Mouse (Mus musculus) c-Kit-negative CD71-positive TER-119-positive erythroid progenitor cells, embryonic 14.5 days (primary cell): ENCODE data around the gene AU022252.
"Not testable (repeated sequence)": the region's sequence is repeated elsewhere in the genome, so short reads cannot be mapped to it uniquely, and the experiment has no call there.

Experiments
- DNase-seq: peaks from one replicate; pipeline ENCODE4 v3.0.0-alpha.2; 2013; ENCODE audit warnings: low read depth, low spot score

The AU022252 gene

GRCm38 (mm10) chr4:119232410-119233255 is at the start of gene AU022252, which contains the start of gene P3h1:
Gene AU022252 (minus strand): TSS chr4:119232712.
Gene P3h1 (plus strand): TSS chr4:119232915.
- DNase-seq = peak; percentile 99

- not testable (repeated sequence) for DNase-seq
Observed at GRCm38 (mm10) chr4:119278784-119279183, 46.3 kb upstream of the AU022252 start.

DNA sequence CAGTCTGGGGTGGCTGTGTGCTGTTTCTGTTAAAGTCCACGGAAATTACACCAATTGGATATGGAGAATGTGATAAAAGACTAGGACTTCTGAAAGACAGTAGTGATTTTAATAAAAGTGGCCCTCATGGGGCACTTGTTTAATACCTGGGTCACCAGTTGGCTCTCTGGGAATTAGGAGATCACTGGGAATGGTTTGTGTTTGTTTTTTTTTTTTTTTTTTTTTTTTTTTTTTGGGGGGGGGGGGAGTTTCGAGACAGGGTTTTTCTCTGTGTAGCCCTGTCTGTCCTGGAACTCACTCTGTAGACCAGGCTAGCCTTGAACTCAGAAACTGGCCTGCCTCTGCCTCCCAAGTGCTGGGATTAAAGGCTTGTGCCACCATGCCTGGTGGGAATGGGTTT is 43.2 kb upstream of the AU022252 start:
- no peak for DNase-seq

DNA sequence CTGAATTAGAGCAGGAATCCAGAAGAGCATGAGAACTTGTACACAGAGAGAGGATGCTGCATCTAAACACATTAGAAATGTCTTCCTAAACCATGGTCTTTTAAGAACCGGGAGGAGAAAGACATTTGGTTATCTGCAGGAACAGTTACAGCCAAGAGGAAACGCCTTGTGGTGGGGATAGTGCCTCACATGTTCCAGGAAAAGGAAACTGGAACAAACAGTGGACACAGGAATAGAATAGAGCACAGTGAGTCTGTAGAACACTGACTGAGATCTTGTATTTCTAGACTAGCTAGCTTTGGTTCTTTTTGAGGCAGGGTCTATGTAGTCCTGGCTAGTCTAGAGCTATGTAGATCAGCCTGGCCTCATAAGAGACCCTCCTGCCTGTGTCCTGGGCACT is 42.7 kb upstream of the AU022252 start:
- DNase-seq = no peak

DNA sequence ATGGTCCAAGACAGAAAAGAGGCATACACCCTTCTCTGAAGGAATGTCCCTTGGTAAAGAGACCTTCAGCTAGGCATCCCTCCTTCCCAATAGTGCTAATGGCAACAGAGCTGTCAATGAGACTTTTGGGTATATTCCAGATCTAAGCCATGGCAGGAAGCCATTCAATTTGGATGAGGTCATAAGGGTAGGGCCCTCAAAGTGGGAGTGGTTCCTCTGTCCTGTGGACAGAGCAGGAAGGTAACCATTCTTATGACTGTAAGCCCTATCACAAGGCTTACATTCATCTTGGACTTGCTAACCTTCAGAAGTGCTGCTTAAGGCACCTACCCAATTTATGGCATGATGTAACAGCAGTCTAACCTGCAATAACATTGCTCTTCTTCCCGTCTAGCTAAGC is 42.1 kb upstream of the AU022252 start:
- no peak for DNase-seq

DNA sequence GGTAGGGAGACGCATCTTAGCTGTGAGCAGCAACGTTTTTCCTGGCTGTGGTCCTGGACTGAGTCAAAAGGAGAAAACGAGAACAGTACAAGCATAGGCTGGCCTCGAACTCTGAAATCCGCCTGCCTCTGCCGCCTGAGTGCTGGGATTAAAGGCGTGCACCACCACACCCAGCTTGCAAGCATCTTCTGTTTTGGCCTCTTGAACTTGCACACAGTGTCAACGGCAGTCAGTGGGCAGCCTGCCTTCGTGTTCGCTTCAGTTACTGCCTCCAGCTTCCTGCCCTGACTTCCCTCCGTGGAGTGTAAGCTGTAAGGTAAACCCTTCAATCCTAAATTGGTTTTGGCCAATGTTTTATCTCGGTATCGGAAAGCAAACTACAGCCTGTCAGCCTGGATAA is 34.1 kb upstream of the AU022252 start:
- DNase-seq = no peak

- DNase-seq = no peak
Observed at GRCm38 (mm10) chr4:119263459-119263858, 30.9 kb upstream of the AU022252 start.

- DNase-seq = no peak
Observed at GRCm38 (mm10) chr4:119262483-119262882, 30.0 kb upstream of the AU022252 start.

GRCm38 (mm10) chr4:119261087-119261713 is 28.7 kb upstream of the AU022252 start:
- no peak for DNase-seq

DNA sequence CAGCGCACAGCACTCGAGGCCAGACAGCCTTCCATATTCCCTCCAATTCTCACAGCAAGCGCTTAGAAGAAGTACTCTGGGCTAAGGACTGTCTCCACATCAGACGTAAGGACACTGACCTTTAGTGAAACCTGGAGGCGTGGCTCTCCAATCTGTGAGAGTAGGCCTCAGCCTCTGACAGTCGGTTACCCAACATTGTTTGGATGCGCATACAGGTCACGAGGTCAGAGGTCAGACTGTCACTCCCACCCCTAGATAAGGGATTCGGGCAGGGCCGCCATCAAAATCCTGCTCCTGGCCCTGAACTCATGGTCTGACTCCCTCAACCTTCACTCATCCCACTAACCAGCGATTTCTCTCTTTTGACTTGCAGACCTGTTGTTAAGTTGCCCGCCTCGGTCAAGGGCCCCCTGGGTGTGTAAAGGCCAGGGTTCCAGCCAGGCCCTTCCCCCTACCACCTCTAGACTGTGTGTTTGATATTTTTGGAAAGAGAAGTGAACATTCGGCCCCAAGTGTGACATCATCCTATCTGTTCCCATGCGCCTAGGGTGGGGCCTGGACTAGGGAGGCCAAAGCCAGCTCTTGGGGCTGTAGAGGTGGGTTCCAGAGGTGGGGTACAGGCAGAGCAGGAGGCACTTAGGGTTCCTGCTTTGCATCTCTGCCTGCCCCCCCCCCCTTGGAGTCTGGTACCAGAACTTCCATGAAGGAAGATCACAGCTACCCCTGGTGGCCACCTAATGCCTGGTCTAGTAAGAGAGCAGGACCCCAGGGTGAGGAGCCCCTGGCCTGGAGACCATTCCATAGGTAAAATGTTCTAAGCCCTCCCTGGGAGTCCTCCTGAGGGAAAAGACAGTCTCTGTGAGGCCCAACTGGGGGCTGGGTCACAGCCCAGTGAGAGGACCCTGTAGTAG is 27.1 kb upstream of the AU022252 start:
- no peak for DNase-seq

GRCm38 (mm10) chr4:119257083-119257482 is 24.6 kb upstream of the AU022252 start:
- no peak for DNase-seq

DNA sequence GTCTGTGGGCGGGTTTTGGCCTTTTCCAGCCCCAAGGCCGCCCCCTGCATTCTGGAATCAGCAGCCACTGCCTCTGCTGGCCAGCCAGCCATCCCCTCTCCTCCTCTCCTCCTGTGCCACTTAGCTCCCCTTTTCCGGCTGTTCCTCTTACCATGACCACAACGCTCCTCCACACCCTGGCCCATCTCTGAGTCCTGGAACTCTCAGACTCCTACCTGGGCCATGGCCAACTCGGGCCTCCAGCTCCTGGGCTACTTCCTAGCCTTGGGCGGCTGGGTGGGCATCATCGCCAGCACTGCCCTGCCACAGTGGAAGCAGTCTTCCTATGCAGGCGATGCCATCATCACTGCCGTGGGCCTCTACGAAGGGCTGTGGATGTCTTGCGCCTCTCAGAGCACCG is 22.8 kb upstream of the AU022252 start, which contains the start of gene Cldn19:
Cldn19 (plus strand) TSS at position 64 of the 400 bp plus-strand sequence.
- no peak for DNase-seq

- DNase-seq = no peak
Observed at GRCm38 (mm10) chr4:119254012-119254618, 21.6 kb upstream of the AU022252 start.

DNA sequence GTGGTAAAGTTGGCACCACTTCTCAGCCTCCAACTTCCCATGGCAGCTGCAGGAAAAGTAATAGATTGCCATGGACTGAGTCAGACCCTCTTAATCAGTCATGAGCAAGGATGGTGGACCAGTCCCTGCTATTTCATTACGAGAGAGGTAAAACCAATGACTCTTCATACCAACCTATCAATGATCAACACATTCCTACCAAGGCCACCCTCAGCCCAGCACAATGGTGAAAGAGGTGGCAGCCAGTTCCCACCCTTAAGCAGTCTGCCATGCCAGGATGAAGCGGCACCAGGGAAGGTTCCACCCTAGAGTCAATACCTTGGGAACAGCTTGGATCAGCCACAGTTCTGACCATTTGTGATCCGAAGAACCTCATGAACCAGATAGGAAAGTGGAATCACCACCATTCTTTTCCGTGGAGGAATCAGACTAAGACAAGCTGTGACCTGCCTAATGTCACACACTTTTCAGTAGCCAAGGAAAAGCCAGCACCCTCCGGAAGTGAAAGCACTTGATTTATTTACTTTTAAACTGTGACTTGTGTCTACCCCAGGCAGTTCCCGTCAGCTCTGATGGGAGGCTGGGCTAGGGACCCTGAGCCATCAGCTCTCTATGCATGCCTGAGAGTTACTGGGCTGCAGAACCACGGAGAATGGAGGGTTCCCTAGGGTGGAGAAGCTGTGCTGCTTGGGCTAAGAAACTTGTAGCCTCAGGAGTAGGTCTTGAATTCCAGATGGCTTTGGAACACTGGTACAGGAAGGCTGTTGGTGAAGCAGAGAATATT is 19.7 kb upstream of the AU022252 start:
- DNase-seq = no peak

DNA sequence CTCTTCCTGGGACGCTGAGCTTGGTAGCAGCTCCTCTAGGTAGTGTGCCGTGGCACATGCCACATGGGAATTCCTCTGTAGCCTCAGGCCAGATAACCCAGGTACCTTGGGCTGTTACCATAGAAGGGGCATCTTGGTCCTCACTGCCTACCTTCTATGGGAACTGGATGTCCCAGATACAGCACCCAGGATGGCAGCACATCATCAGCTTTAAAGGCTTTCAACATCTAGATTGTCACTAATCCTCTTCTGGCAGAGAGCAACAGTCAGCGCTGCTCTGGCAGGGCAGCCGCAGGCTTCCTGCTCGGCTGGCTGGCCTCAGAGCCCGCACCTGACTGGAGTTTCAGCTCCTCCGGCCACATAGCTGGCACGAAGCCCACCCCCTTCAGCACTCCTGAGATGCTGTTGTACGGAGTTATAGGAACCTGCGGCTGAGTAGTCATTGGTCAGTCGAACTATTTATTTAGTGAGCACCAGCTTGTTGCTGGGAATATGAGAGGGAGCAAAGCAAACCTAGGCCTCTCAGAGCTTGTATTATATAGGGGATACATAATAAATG is 16.0 kb upstream of the AU022252 start:
- no peak for DNase-seq

DNA sequence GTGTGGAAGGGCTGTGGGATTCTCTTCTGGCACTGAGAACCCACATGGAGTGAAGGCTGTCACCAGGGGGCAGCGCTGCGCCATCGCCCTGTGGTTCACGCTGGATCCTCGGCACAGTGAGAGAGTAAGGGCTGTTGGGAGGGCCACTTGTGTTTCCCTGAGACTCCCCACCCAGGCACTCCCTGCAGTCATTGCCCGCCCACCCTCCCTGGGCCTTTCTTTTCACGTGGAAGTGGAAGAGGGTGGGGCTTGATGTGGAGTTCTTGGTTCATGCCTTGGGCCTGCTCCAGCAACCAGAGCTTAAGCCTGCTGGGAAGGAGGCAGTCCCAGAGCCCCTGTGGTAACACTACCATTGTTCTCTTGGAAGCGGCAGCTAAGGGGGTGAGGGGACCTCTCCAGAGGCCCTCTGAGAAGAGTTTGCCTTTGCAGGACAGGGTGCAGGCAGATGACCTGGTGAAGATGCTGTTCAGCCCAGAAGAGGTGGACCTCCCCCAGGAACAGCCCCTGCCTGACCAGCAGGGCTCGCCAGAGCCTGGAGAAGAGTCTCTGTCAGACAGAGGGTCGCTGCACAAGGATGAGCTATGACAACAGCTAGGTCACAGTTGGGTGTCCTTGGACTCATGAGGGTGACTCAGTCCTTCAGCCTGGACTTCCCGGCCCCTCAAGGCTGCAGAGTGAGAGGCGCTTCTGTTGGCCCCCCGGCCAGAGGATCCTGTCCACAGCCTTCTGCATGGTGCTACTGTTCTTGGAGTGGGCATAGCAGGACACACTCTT is 15.1 kb upstream of the AU022252 start:
- no peak for DNase-seq

DNA sequence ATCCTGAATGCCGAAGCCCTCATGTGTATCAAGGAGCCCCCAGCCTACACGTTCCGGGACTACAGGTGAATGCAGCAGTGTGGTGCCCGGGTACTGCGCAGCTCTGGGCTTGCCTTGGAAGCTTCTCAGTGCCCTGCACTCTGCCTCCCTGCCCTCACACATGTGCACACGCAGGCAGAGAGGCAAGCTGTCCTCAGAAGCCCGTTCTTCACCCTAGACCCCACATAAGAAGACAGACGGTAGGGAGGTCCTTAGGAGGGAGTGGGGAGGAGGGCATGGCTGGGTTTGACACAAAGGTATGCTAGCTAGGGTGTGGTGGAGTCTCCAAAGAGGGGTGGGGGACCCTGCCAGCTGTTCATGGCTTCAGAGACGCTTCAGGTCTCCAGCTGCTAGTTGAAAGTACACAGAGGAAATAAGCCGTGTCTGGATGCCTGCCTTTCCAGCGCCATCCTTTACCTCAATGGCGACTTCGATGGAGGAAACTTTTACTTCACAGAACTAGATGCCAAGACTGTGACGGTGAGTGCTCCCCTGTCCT is 14.2 kb upstream of the AU022252 start:
- DNase-seq = no peak

GRCm38 (mm10) chr4:119245961-119246360 is 13.4 kb upstream of the AU022252 start:
- no peak for DNase-seq

GRCm38 (mm10) chr4:119245556-119245955 is 13.0 kb upstream of the AU022252 start:
- DNase-seq = no peak
